Mouse (Mus musculus) gonadal fat pad, adult 2 months (tissue): ENCODE measurements around the gene Sh3rf1. TPM values are rescaled to one million over a fixed set of nuclear protein-coding genes. Genes with fewer than 3 reads are reported as not detected.

Experiments used
- DNase-seq: peaks from one replicate; pipeline ENCODE4 v3.0.0-alpha.2; 2012; ENCODE audit warnings: low read depth
- polyA plus RNA-seq: library from polyadenylated mRNA; depleted of rRNA; stranded (reverse); fragments of >200 nt; gene quantifications from 2 replicates; pipeline ENCODE4 v1.2.3, GENCODE M21; 2012; rRNA removed

The Sh3rf1 gene
- polyA plus RNA-seq, 1 experiment, result 12.7 TPM

- no peak for DNase-seq
Measured at GRCm38 (mm10) chr8:61420166-61420565, 196.5 kb downstream of the Sh3rf1 start.

GRCm38 (mm10) chr8:61421606-61422005 is 197.9 kb downstream of the Sh3rf1 start:
- DNase-seq, result no peak

- DNase-seq, result no peak
Measured at GRCm38 (mm10) chr8:61425125-61425524, 201.5 kb downstream of the Sh3rf1 start.

- DNase-seq, result no peak
Measured at GRCm38 (mm10) chr8:61426072-61426471, 202.4 kb downstream of the Sh3rf1 start.

- no peak for DNase-seq
Measured at GRCm38 (mm10) chr8:61426671-61427070, 203.0 kb downstream of the Sh3rf1 start.

GRCm38 (mm10) chr8:61427916-61428681 is 204.4 kb downstream of the Sh3rf1 start:
- DNase-seq, result no peak

- DNase-seq, result no peak
Measured at GRCm38 (mm10) chr8:61428821-61429482, 205.3 kb downstream of the Sh3rf1 start.

- DNase-seq, result no peak
Measured at GRCm38 (mm10) chr8:61435481-61435880, 211.8 kb downstream of the Sh3rf1 start.

- no peak for DNase-seq
Measured at GRCm38 (mm10) chr8:61436147-61436546, 212.5 kb downstream of the Sh3rf1 start.

- no peak for DNase-seq
Measured at GRCm38 (mm10) chr8:61436586-61437304, 213.1 kb downstream of the Sh3rf1 start.

- DNase-seq, result no peak
Measured at GRCm38 (mm10) chr8:61437305-61437605, 213.6 kb downstream of the Sh3rf1 start.

GRCm38 (mm10) chr8:61442988-61443387 is 219.3 kb downstream of the Sh3rf1 start:
- DNase-seq, result peak; percentile 57

- DNase-seq, result no peak
Measured at GRCm38 (mm10) chr8:61444358-61444757, 220.7 kb downstream of the Sh3rf1 start.

Other genes with a start within 250 kb of the Sh3rf1 start
- gene Clcn3, start 240.6 kb upstream of the Sh3rf1 start, polyA plus RNA-seq, result 17.4 and 20.5 TPM in 2 replicates
- gene Nek1, start 230.7 kb upstream of the Sh3rf1 start, polyA plus RNA-seq, result 4.7 and 8.2 TPM in 2 replicates